Mouse (Mus musculus): Measurements from ENCODE around the gene Sla2.
"Not testable (repeated sequence)": the region's sequence is repeated elsewhere in the genome, so short reads cannot be mapped to it uniquely, and the experiment has no call there.

Sla2 gene

DNA sequence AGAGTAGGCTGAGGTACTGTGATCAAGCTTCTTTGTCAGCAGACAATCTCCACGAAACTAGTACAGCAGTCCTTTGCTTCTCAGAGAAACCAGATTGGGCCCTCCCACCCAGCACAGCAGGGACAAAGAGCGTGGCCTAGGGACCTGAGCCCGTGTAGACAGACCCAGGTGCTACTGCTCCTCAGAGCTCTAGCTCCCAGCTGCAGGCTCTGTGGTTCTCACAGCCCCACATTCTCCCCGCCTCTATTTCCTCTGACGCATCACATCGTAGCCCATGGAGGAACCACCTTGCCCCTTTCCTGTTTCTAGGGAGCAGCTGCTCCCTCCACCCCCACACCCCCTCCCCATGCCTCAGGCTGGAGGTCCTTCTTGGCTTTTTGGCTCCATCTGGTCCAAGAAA lies at the start of gene Sla2:
Sla2 (minus strand) TSS at position 176 of the 400 bp plus-strand sequence.
- no peak for DNase-seq

DNA sequence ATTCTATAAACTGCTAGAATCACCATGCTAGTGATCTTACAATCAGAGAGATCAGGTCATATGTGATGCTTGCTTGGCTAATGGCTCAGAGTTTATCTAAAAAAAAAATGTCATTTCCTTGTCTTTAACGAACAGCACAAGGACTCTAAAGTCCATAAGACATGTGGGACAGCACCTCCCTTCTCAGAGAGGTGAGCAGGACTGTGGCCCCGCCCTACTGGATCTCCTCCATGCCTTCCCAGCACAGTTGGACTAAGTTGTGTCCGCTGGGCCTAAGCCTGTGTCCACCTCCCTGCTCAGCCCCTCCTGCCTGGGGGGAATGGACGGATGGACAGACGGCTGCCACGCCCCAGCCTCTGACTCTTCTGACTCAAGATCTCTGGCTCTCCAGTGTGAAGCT lies 48.0 kb upstream of the Sla2 start:
- no peak for DNase-seq

- DNase-seq = no peak
Measured at GRCm38 (mm10) chr2:156933426-156933825, 46.4 kb upstream of the Sla2 start.

- DNase-seq = no peak
Measured at GRCm38 (mm10) chr2:156931421-156931820, 44.4 kb upstream of the Sla2 start.

- DNase-seq = no peak
Measured at GRCm38 (mm10) chr2:156930549-156930948, 43.6 kb upstream of the Sla2 start.

DNA sequence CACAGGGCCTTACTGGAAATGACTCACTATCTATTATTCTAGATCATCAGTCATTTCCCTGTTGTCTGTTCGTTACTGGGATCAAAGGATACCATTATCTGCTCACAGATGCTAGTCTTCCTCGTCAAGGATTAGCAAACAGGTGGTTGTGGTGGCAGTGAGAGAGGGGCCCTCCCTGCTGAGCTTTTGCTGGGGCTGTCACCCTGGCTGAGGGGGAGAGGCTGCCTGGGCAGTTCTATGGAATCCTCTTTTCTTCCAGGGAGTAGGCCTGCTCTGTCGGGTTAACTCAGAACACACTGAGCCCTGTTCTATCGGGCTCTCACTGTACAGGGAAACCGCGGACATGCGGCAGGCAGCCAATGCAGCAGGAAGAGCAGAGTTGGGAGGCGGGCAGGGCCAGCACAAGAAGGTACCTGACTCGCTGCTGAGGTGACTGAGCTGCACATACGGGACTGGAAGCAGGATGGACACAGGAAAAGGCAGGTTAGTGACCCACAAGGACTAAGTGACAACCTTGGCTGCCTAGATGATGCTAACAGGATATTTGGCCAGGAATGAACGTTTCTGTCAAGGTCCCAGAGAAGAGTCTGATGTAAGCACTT lies 42.6 kb upstream of the Sla2 start:
- DNase-seq = no peak

DNA sequence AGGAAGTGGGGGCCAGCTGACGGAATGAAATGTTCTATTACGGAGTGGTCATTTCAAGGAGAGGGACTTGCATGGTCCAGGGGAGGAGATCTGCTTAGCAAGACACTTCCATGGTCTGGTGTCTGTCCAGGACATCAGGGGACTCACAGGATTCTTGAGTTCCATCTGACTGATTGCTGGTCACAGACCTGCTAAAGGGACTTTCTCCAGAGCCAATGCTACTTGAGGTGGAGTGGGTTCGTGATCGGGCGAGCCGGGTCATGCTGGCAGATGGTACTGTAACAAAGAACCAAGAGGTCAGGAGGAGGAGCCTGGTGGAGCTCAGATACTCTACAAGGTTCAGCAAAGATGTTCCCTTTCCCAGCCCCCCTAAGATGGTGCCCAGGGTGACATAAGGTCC lies 41.6 kb upstream of the Sla2 start:
- DNase-seq = no peak

DNA sequence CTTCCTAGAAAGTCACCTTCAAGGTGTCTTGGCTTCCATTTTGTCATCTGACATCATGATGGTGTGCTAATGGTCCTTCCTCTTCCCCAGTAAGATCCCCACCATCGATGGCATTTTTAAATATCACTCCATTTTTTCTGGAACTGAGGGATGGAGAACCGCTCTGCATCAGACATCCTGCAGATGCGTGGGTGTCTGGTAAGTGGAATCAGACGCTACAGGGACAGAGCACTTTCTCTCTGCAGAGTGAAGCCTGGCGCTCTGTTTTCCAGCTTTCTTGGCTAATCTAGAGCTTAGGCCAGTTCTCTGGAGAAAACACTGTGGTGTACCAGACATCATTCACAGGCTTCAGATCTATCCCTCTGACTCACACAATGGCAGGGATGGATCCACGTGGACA lies 40.7 kb upstream of the Sla2 start:
- DNase-seq = no peak

- not testable (repeated sequence) for DNase-seq
Measured at GRCm38 (mm10) chr2:156925611-156926010, 38.6 kb upstream of the Sla2 start.

- not testable (repeated sequence) for DNase-seq
Measured at GRCm38 (mm10) chr2:156925075-156925474, 38.1 kb upstream of the Sla2 start.

DNA sequence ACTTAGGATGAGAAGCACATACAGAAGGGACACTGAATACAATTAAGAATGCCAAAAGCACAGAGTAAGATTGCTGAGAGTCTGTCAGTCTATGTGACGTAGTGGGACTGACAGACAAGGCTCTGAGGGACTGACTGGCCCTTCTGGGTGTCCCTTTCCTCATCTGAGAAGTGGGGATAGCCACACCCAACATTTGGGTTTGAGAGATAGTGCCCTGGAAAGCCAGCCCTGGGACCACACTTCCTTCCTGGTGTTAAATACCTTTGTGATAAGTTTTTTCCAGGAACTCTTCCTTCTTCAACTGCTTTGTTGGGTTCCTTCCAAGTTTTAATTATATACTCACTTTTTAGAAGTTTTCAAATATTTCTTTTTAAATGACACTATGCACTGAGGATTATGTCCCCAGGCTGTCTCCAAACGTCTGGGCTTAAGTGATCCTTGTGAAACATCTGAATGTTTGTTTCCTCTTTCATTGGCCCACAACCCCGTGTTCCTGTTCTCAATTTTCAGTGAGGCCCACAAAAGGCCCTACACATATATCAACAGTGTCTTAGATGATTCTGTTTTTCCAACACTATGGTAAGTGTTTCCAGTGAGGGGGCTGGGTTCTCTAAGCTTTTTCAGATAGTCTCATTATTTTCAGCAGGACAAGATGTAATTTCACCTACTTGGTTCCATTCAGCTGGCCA lies 37.4 kb upstream of the Sla2 start:
- DNase-seq = no peak

- no peak for DNase-seq
Measured at GRCm38 (mm10) chr2:156923057-156923456, 36.1 kb upstream of the Sla2 start.

- no peak for DNase-seq
Measured at GRCm38 (mm10) chr2:156919796-156920195, 32.8 kb upstream of the Sla2 start.

DNA sequence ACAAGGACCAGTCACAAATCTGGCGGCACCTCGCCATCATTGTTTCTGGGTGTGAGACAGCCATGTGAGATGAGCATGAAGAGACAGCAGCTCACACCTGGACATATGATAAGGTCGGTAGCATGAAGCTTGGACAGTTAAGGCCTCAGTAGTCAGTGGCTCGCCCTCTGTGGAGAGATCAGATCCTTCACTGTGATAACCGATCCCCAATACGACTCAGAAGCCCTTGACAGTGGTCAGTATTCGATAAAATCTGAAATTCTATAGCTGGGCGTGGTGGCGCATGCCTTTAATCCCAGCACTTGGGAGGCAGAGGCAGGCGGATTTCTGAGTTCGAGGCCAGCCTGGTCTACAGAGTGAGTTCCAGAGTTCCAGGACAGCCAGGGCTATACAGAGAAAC lies 32.2 kb upstream of the Sla2 start:
- not testable (repeated sequence) for DNase-seq

DNA sequence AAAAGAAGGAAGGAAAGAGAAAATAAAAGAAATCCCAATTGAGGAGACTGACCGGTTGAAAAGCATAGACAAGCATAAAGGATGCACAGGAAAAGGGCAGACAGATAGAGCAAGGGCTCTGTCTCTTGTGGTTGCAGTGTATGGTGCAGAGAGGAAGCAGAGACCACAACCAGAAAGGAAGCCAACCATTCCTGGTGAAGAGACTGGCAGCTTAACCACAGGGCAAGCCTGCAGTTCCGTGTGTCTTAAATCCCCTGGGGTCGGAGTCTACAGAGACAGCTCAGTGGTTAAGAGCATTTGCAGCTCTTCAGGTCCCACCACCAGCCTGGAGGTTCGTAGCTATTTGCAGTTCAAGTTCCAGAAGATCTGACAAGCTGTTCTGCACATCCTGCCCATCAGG lies 31.6 kb upstream of the Sla2 start:
- no peak for DNase-seq

DNA sequence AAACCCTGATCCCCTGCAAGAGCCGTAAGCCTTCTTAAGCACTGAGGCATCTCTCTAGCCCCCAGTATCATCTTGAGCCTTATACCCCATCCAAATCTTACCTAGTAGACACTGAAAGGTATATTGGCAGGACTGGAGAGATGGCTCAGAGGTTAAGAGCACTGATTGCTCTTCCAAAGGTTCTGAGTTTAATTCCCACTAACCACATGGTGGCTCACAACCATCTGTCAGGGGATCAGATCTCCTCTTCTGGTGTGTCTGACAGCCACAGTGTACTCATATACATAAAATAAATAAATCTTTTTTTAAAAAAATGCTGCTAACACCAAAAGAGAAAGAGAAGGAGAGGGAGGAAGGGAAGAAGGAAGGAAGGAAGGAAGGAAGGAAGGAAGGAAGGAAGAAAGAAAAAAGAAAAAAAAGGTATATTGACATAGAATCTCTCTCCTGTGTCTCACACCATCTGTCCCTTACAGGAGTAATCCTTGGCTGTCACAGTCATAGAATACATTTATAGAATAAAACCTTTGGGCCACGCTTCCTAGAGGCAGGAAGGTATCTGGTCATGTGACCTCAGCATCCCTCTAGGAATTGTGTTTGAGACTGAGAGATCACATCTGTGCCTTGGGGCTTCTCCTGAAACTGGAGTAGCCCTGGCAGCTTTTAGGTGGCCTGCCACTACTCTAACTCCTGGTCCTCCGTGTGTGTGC lies 29.6 kb upstream of the Sla2 start:
- DNase-seq = no peak

DNA sequence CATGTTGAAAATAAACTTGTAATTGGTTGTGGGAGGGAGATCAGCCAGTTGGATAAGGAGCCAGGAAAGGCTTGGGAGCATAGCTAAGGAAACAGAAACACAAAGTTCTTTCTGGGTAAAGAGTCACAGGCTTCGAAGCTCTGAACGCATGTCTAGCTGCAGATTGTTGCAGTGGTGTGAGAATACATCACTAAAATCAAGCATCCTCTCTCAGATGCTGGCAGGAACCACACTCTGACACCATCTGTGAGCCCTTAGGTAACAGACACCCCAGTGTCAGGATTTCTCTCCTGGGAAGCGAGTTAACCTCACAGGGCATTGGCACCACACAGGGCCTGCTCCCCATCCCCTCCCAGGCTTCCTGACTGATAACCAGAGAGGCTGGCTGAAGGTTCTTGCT lies 28.6 kb upstream of the Sla2 start:
- no peak for DNase-seq

DNA sequence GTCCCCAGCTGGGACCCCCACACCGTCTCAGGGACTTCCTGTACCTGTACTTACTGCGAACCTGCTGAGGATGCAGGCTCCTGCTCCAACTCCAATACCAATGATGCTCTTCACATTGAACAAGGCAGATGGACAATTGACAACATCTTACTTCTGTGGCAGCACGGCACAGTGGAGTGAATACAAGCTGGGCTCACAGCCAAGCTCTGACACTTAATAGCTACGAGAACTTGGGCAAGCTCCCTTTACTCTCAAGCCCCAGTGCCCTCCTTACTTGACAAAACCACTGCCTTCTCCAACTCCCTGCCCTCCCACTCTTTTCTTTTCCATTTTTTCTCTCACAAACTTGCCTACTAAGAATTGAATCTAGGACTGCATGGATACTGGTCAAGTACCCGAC lies 26.2 kb upstream of the Sla2 start:
- peak in 1 of 2 experiments; percentile 20 for DNase-seq

GRCm38 (mm10) chr2:156905931-156906330 lies 18.9 kb upstream of the Sla2 start:
- DNase-seq = not testable (repeated sequence)

GRCm38 (mm10) chr2:156904976-156905717 lies 18.2 kb upstream of the Sla2 start:
- peak; percentile 56 to 85 for DNase-seq

DNA sequence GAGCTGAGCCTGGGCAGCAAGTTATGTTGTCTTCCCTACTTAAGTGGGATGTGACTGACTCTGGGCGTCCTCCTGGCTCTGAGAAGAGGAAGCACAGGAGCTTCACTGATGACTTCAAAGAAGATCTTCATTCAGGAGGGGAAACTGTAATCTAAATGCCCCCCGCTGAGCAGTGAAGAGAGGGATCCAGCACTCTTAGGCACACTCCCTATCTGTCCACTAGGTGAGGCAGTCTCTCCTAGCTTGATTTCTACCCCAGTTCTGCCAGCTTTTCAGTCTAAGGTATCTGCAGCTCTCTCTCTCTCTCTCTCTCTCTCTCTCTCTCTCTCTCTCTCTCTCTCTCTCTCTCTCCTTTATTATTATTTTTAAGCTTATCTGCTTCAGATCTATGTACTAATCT lies 16.4 kb upstream of the Sla2 start:
- no peak for DNase-seq

DNA sequence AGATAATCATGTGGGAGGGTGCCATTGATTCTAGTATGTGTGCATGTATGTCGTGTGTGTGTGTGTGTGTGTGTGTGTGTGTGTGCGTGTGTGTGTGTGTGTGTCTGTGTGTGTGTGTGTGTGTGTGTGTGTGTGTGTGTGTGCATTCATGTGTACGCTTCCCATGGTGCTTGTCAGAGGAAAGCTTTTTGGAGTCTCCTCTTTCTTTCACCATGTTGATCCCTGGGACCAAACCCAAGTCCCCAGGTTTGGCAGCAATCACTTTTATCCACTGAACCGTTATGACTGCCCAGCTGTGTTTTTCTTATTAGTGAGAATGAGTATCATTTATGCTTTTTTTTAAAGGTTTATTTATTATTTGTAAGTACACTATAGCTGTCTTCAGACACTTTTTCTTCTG lies 15.4 kb upstream of the Sla2 start:
- DNase-seq = not testable (repeated sequence)

GRCm38 (mm10) chr2:156901883-156902282 lies 14.9 kb upstream of the Sla2 start:
- no peak for DNase-seq

Measured in kidney, postnatal 36 days (tissue).